ENCODE assay signal across 32 mouse cellular contexts in genomic region chr1:55572202-55572601, GRCm38 (mm10).
DNase-seq lines count a peak whose midpoint lies in the region; ATAC-seq and TF ChIP-seq lines count a peak whose summit lies in the region.
"Had no signal": no experiment of that assay in that cellular context is flagged by ENCODE, and none has a peak within 500 bp of the region (broad histone marks: within the 10 kb centered on the region; RNA-seq: fewer than 3 reads in every experiment).

No protein-coding gene starts in this region.

- no peak for TF ChIP-seq POLR2A in kidney, adult 2 months (IDR thresholded peaks at IDR 0.05; ENCODE audit: low read depth, low read length)

- H3K79me3 ChIP-seq in C2C12 (ENCODE audit: low read depth) = no peaks in the 10 kb centered on the region

- H3ac ChIP-seq in C2C12 (ENCODE audit: control insufficient read depth, insufficient read length, low read depth) = no peak overlapping the region

- no peak for TF ChIP-seq CTCF in kidney, adult 2 months (conservative IDR thresholded peaks at IDR 0.05; ENCODE audit: insufficient read depth, insufficient read length, low read depth, low read length)
- no peak for TF ChIP-seq CTCF in C2C12 (IDR thresholded peaks at IDR 0.05; ENCODE audit: control insufficient read depth, insufficient read depth, insufficient read length)

- H3K79me2 ChIP-seq in C2C12 (ENCODE audit: control insufficient read depth, insufficient read depth) = no peaks in the 10 kb centered on the region

- H3K4me3 ChIP-seq in kidney, adult 2 months (ENCODE audit: insufficient read depth, low read depth, low read length) = no peak overlapping the region
- H3K4me3 ChIP-seq in C2C12 (ENCODE audit: insufficient read depth, poor library complexity, severe bottlenecking) = no peak overlapping the region
- H3K4me3 ChIP-seq: embryonic facial prominence, embryonic 10.5 days; embryonic facial prominence, embryonic 15.5 days; forebrain, embryonic 12.5 days; hindbrain, embryonic 12.5 days; intestine, embryonic 15.5 days; kidney, embryonic 15.5 days; liver, embryonic 12.5 days; neural tube, embryonic 12.5 days had no signal

- no peaks in the 10 kb centered on the region for H3K27me3 ChIP-seq in kidney, adult 2 months (replicated peaks; ENCODE audit: control insufficient read depth, insufficient read depth, low read length)
- no peaks in the 10 kb centered on the region for H3K27me3 ChIP-seq in C2C12 (ENCODE audit: control insufficient read depth, insufficient read depth, insufficient read length)
- H3K27me3 ChIP-seq: embryonic facial prominence, embryonic 15.5 days; forebrain, embryonic 12.5 days; hindbrain, embryonic 12.5 days; intestine, embryonic 15.5 days; kidney, embryonic 15.5 days; liver, embryonic 12.5 days; neural tube, embryonic 12.5 days had no signal

- no peaks in the 10 kb centered on the region for H3K36me3 ChIP-seq in kidney, adult 2 months (ENCODE audit: control insufficient read depth, insufficient read depth, low read length)
- no peaks in the 10 kb centered on the region for H3K36me3 ChIP-seq in C2C12 (ENCODE audit: control insufficient read depth, insufficient read depth)
- H3K36me3 ChIP-seq: embryonic facial prominence, embryonic 10.5 days; embryonic facial prominence, embryonic 15.5 days; forebrain, embryonic 12.5 days; hindbrain, embryonic 12.5 days; intestine, embryonic 15.5 days; kidney, embryonic 15.5 days; liver, embryonic 12.5 days; neural tube, embryonic 12.5 days had no signal

- 0 out of 2 replicates have a peak, but pooled peaks have one; percentile 23 for ATAC-seq in megakaryocyte progenitor cell, adult 5-6 weeks (replicated peaks; ENCODE audit: poor library complexity)
- ATAC-seq: CD4-positive, CD25-positive, alpha-beta regulatory T cell, adult 4 months; forebrain, postnatal 0 days; hindbrain, postnatal 0 days; intestine, embryonic 15.5 days; liver, embryonic 12.5 days; liver, postnatal 0 days; lung, postnatal 0 days; midbrain, embryonic 16.5 days had no signal

- intact Hi-C loops in heart, postnatal 36 days (cut with DNase I) = loop anchor here (10.0 kb wide), 1 partner anchor 263 kb away; no protein-coding TSS in a partner anchor

- H3K27ac ChIP-seq in kidney, adult 2 months (ENCODE audit: insufficient read depth, low read depth, low read length) = no peak overlapping the region
- H3K27ac ChIP-seq: embryonic facial prominence, embryonic 10.5 days; embryonic facial prominence, embryonic 15.5 days; forebrain, embryonic 12.5 days; hindbrain, embryonic 12.5 days; hindbrain, postnatal 0 days; intestine, embryonic 15.5 days; kidney, embryonic 15.5 days; liver, embryonic 12.5 days; neural tube, embryonic 12.5 days; stomach, postnatal 0 days had no signal

- H3K4me1 ChIP-seq in kidney, adult 2 months (ENCODE audit: control insufficient read depth, insufficient read depth, low read length) = peaks cover 4% of the 10 kb centered on the region; the same call in 1 of the 2 replicates
- H3K4me1 ChIP-seq: embryonic facial prominence, embryonic 10.5 days; forebrain, embryonic 12.5 days; intestine, embryonic 15.5 days; liver, embryonic 12.5 days; neural tube, embryonic 12.5 days had no signal

- peak; percentile 93 for DNase-seq in heart, adult 11 months
- no peak for DNase-seq in heart, postnatal 36 days
- peak; percentile 13 for DNase-seq in kidney, adult 2 months
- no peak for DNase-seq in kidney, adult 11 months
- DNase-seq in ovary, postnatal 36 days (ENCODE audit: low spot score) = no peak
- DNase-seq: adrenal gland, postnatal 14 days; cerebellum, adult 18-20 months; cerebellum, postnatal 10 days; forebrain, postnatal 0 days; gastrocnemius, postnatal 36 days; kidney, postnatal 4 days; layer of hippocampus, postnatal 36 days; left cerebral cortex, postnatal 4 days; liver, postnatal 0 days; right cerebral cortex, postnatal 4 days; thymus, adult 18-20 months; thymus, postnatal 25 days had no signal

TF ChIP-seq in C2C12, 6 proteins besides CTCF, POLR2A, EP300 and RAD21:
- TF ChIP-seq MYOD1 (IDR thresholded peaks at IDR 0.05; ENCODE audit: control insufficient read depth, insufficient read length, low read depth) (peak; percentile 26), USF1 (IDR thresholded peaks at IDR 0.05; ENCODE audit: low read depth) (no peak), MAX (IDR thresholded peaks at IDR 0.05) (no peak), FOSL1 (IDR thresholded peaks at IDR 0.05; ENCODE audit: insufficient read depth, low read length, poor library complexity, severe bottlenecking) (no peak), CEBPB (IDR thresholded peaks at IDR 0.05; ENCODE audit: low read depth) (no peak)

Comparison
In these comparisons a context has a peak if more than half of its experiments do, and no peak if none do; other contexts are left out.
1. DNase-seq: peak in heart, adult 11 months (single experiment) and kidney, adult 2 months (single experiment); none in heart, postnatal 36 days (0 of 2), kidney, adult 11 months (single experiment) and ovary, postnatal 36 days (single experiment).